Mouse (Mus musculus) mature B cell (primary cell): Measurements from ENCODE around the gene Lrrc10.
"Not testable (repeated sequence)": the region's sequence is repeated elsewhere in the genome, so short reads cannot be mapped to it uniquely, and the experiment has no call there.

Experiments used
- in situ Hi-C: fragments of 300-500 bp; cut with MboI; formaldehyde crosslinking; loops from 2 replicates; pipeline ENCODE4 v1.14.3; 2019

Lrrc10 gene

GRCm38 (mm10) chr10:117045175-117046056 is at the start of gene Lrrc10:
Gene Lrrc10 (plus strand): TSS chr10:117045341.
- in situ Hi-C loops: no loop called here

GRCm38 (mm10) chr10:116995584-116996235 is 49.4 kb upstream of the Lrrc10 start:
- in situ Hi-C loops: no loop called here

- in situ Hi-C loops: no loop called here
Measured at GRCm38 (mm10) chr10:116996236-116996600, 48.9 kb upstream of the Lrrc10 start.

- in situ Hi-C loops: no loop called here
Measured at GRCm38 (mm10) chr10:116998716-116999455, 46.3 kb upstream of the Lrrc10 start.

GRCm38 (mm10) chr10:117000975-117001374 is 44.2 kb upstream of the Lrrc10 start:
- in situ Hi-C loops: no loop called here

- in situ Hi-C loops: no loop called here
Measured at GRCm38 (mm10) chr10:117004695-117005094, 40.4 kb upstream of the Lrrc10 start.

- in situ Hi-C loops: no loop called here
Measured at GRCm38 (mm10) chr10:117005707-117006464, 39.3 kb upstream of the Lrrc10 start.

GRCm38 (mm10) chr10:117009691-117010090 is 35.5 kb upstream of the Lrrc10 start:
- in situ Hi-C loops: no loop called here

- in situ Hi-C loops: no loop called here
Measured at GRCm38 (mm10) chr10:117011047-117011446, 34.1 kb upstream of the Lrrc10 start.

- in situ Hi-C loops: no loop called here
Measured at GRCm38 (mm10) chr10:117013689-117014390, 31.3 kb upstream of the Lrrc10 start.

GRCm38 (mm10) chr10:117014565-117014964 is 30.6 kb upstream of the Lrrc10 start:
- in situ Hi-C loops: no loop called here

- in situ Hi-C loops: no loop called here
Measured at GRCm38 (mm10) chr10:117018281-117018840, 26.8 kb upstream of the Lrrc10 start.

- in situ Hi-C loops: no loop called here
Measured at GRCm38 (mm10) chr10:117021020-117021754, 24.0 kb upstream of the Lrrc10 start.

GRCm38 (mm10) chr10:117023693-117024092 is 21.4 kb upstream of the Lrrc10 start:
- in situ Hi-C loops: no loop called here

GRCm38 (mm10) chr10:117025776-117026175 is 19.4 kb upstream of the Lrrc10 start:
- in situ Hi-C loops: not testable (repeated sequence)

- in situ Hi-C loops: no loop called here
Measured at GRCm38 (mm10) chr10:117026176-117026575, 19.0 kb upstream of the Lrrc10 start.

GRCm38 (mm10) chr10:117031160-117031559 is 14.0 kb upstream of the Lrrc10 start:
- in situ Hi-C loops: no loop called here

- in situ Hi-C loops: no loop called here
Measured at GRCm38 (mm10) chr10:117033785-117034184, 11.4 kb upstream of the Lrrc10 start.

- in situ Hi-C loops: no loop called here
Measured at GRCm38 (mm10) chr10:117040355-117040754, 4.8 kb upstream of the Lrrc10 start.

- in situ Hi-C loops: no loop called here
Measured at GRCm38 (mm10) chr10:117042295-117042694, 2.8 kb upstream of the Lrrc10 start.
